Mouse (Mus musculus) G1E (cell line): Measurements from ENCODE around the gene Pepd. TPM values are rescaled to one million over a fixed set of nuclear protein-coding genes. Genes with fewer than 3 reads are reported as not detected.

Experiments used
- ATAC-seq: 2 replicates; pipeline ENCODE4 v1.8.0; 2016; ENCODE audit warnings: mild to moderate bottlenecking; ENCODE audit not compliant: insufficient number of reproducible peaks, poor library complexity, low FRiP score, severe bottlenecking; ENCODE audit errors: extremely low read depth
- DNase-seq: peaks from one replicate; pipeline ENCODE4 v3.0.0; 2012; ENCODE audit warnings: low spot score
- H3K27me3 ChIP-seq: 2 replicates; pipeline ENCODE4 v1.6.1; 2012; ENCODE audit warnings: mild to moderate bottlenecking, low read length, inconsistent platforms; ENCODE audit not compliant: insufficient read depth
- H3K36me3 ChIP-seq: replicated peaks from 2 replicates; pipeline ENCODE3; 2012; ENCODE audit warnings: mild to moderate bottlenecking, inconsistent platforms
- H3K4me1 ChIP-seq: 2 replicates; pipeline ENCODE4 v1.6.1; 2012; ENCODE audit warnings: low read depth, low read length, inconsistent platforms, mixed read lengths; ENCODE audit not compliant: insufficient read depth
- H3K4me3 ChIP-seq: 2 replicates; pipeline ENCODE4 v1.5.1; 2012; ENCODE audit warnings: low read depth, mild to moderate bottlenecking, inconsistent platforms, low read length, moderate library complexity, mixed read lengths
- H3K9me3 ChIP-seq: replicated peaks from 2 replicates; pipeline ENCODE4 v1.6.1; 2012; ENCODE audit warnings: inconsistent platforms
- CTCF ChIP-seq: IDR thresholded peaks from 2 replicates; pipeline ENCODE4 v1.5.1; 2012; ENCODE audit warnings: low read depth, low read length, inconsistent platforms, mixed read lengths
- GATA1 ChIP-seq: IDR thresholded peaks from 2 replicates; pipeline ENCODE4 v1.6.1; 2012; ENCODE audit warnings: borderline replicate concordance, low read length, inconsistent platforms, mixed read lengths
- GATA2 ChIP-seq: IDR thresholded peaks from 2 replicates; pipeline ENCODE4 v1.6.1; 2012; ENCODE audit warnings: low read depth, low read length, inconsistent platforms, borderline replicate concordance
- POLR2AphosphoS5 ChIP-seq: IDR thresholded peaks from 2 replicates; pipeline ENCODE4 v1.6.1; 2012; ENCODE audit warnings: low read depth, low read length, inconsistent platforms; ENCODE audit not compliant: insufficient replicate concordance
- TAL1 ChIP-seq: conservative IDR thresholded peaks from 2 replicates; pipeline ENCODE4 v1.6.1; 2012; ENCODE audit warnings: low read depth, low read length, inconsistent platforms, mixed read lengths
- polyA plus RNA-seq: library from polyadenylated mRNA; stranded (reverse); fragments of >175 nt; gene quantifications from 2 replicates; pipeline ENCODE4 v1.2.3, GENCODE M21; 2012
- total RNA-seq, 2 experiments: library from RNA; stranded (forward) in 1 of 2; stranded (reverse) in 1 of 2; fragments of 200-1000 nt in 1 of 2; fragments of >200 nt in 1 of 2; fragmentation: Nextera tagmentation in 1 of 2; gene quantifications; 2 replicates each; pipeline ENCODE4 v1.2.3; 2014 to 2017

Pepd gene
- total and polyA plus RNA-seq, 3 experiments = 11.1 to 51.0 (median 12.7) TPM

GRCm38 (mm10) chr7:35029648-35030047 lies 117.5 kb downstream of the Pepd start:
- Histone ChIP-seq H3K4me1 (peaks cover 18% of the 10 kb centered on the region), H3K27me3 (no peaks in the 10 kb centered on the region), H3K4me3 (no peak overlapping the region), H3K9me3 (no peaks in the 10 kb centered on the region), H3K36me3 (peaks cover 94% of the 10 kb centered on the region)
- ATAC-seq (no peak), DNase-seq (no peak)
- TF ChIP-seq POLR2AphosphoS5 (no peak), GATA2 (no peak), CTCF (no peak), TAL1 (no peak), GATA1 (no peak)

GRCm38 (mm10) chr7:35030567-35030966 lies 118.4 kb downstream of the Pepd start:
- H3K4me1 ChIP-seq = peaks cover 18% of the 10 kb centered on the region
- peaks cover 94% of the 10 kb centered on the region for H3K36me3 ChIP-seq
- H3K4me3 ChIP-seq = no peak overlapping the region
- H3K9me3 ChIP-seq = no peaks in the 10 kb centered on the region
- no peaks in the 10 kb centered on the region for H3K27me3 ChIP-seq
- TF ChIP-seq GATA2 (no peak), TAL1 (no peak), POLR2AphosphoS5 (no peak), CTCF (no peak), GATA1 (no peak)
- DNase-seq (no peak), ATAC-seq (no peak)

- Histone ChIP-seq H3K36me3 (peaks cover 99% of the 10 kb centered on the region), H3K4me3 (no peak overlapping the region), H3K4me1 (0 out of 2 replicates have a peak, but pooled peaks cover 6% of the 10 kb centered on the region), H3K9me3 (no peaks in the 10 kb centered on the region), H3K27me3 (no peaks in the 10 kb centered on the region)
- TF ChIP-seq TAL1 = no peak
- no peak for TF ChIP-seq CTCF
- TF ChIP-seq GATA1 = no peak
- no peak for TF ChIP-seq GATA2
- DNase-seq = no peak
- ATAC-seq = no peak
These were observed 123.0 kb downstream of the Pepd start for GRCm38 (mm10) chr7:35035141-35035553.

GRCm38 (mm10) chr7:35035565-35035964 lies 123.4 kb downstream of the Pepd start:
- Histone ChIP-seq H3K27me3 (no peaks in the 10 kb centered on the region), H3K4me1 (peaks cover 10% of the 10 kb centered on the region; the same call in 1 of the 2 replicates), H3K4me3 (no peak overlapping the region), H3K9me3 (no peaks in the 10 kb centered on the region), H3K36me3 (peaks cover 99% of the 10 kb centered on the region)
- DNase-seq = no peak
- no peak for ATAC-seq
- TF ChIP-seq CTCF = no peak
- TF ChIP-seq POLR2AphosphoS5 = no peak
- no peak for TF ChIP-seq GATA1
- no peak for TF ChIP-seq GATA2
- TF ChIP-seq TAL1 = no peak

GRCm38 (mm10) chr7:35036266-35036731 lies 124.1 kb downstream of the Pepd start:
- no peak for ATAC-seq
- no peak for TF ChIP-seq POLR2AphosphoS5
- no peak for TF ChIP-seq TAL1
- no peak for TF ChIP-seq GATA2
- TF ChIP-seq GATA1 = no peak
- TF ChIP-seq CTCF = no peak
- H3K4me3 ChIP-seq = no peak overlapping the region
- no peak for DNase-seq
- peaks cover 99% of the 10 kb centered on the region for H3K36me3 ChIP-seq
- no peaks in the 10 kb centered on the region for H3K27me3 ChIP-seq
- H3K4me1 ChIP-seq = peaks cover 10% of the 10 kb centered on the region; the same call in 1 of the 2 replicates
- no peaks in the 10 kb centered on the region for H3K9me3 ChIP-seq

- peaks cover 99% of the 10 kb centered on the region for H3K36me3 ChIP-seq
- DNase-seq (no peak), ATAC-seq (no peak)
- H3K27me3 ChIP-seq = no peaks in the 10 kb centered on the region
- no peak overlapping the region for H3K4me3 ChIP-seq
- peaks cover 14% of the 10 kb centered on the region for H3K4me1 ChIP-seq
- TF ChIP-seq POLR2AphosphoS5 = no peak
- no peak for TF ChIP-seq GATA2
- TF ChIP-seq TAL1 = no peak
- TF ChIP-seq GATA1 = no peak
- TF ChIP-seq CTCF = no peak
- H3K9me3 ChIP-seq = no peaks in the 10 kb centered on the region
These were observed 125.2 kb downstream of the Pepd start for GRCm38 (mm10) chr7:35037408-35037807.
